Mouse (Mus musculus) layer of hippocampus, adult 9-11 months (tissue): Measurements from ENCODE around the gene Lifr.

Experiments used
- DNase-seq: peaks from one replicate; pipeline ENCODE4 v3.0.0; 2022

Gene Lifr

GRCm38 (mm10) chr15:7208180-7208579 is 117.8 kb downstream of the Lifr start:
- DNase-seq = no peak

- DNase-seq = no peak
Measured at GRCm38 (mm10) chr15:7213683-7214082, 123.3 kb downstream of the Lifr start.

- DNase-seq = no peak
Measured at GRCm38 (mm10) chr15:7215845-7216244, 125.4 kb downstream of the Lifr start.

- DNase-seq = no peak
Measured at GRCm38 (mm10) chr15:7216581-7217272, 126.3 kb downstream of the Lifr start.

GRCm38 (mm10) chr15:7217273-7217598 is 126.8 kb downstream of the Lifr start:
- DNase-seq = no peak

GRCm38 (mm10) chr15:7222809-7223208 is 132.4 kb downstream of the Lifr start:
- no peak for DNase-seq

GRCm38 (mm10) chr15:7224151-7224775 is 133.8 kb downstream of the Lifr start:
- no peak for DNase-seq

GRCm38 (mm10) chr15:7226225-7226624 is 135.8 kb downstream of the Lifr start:
- peak; percentile 70 for DNase-seq

GRCm38 (mm10) chr15:7233393-7234090 is 143.1 kb downstream of the Lifr start:
- DNase-seq = no peak

- DNase-seq = no peak
Measured at GRCm38 (mm10) chr15:7239904-7240303, 149.5 kb downstream of the Lifr start.

GRCm38 (mm10) chr15:7240950-7241349 is 150.5 kb downstream of the Lifr start:
- DNase-seq = peak; percentile 75

- no peak for DNase-seq
Measured at GRCm38 (mm10) chr15:7242161-7242850, 151.9 kb downstream of the Lifr start.
